Mouse (Mus musculus) MEL (cell line): ENCODE measurements around the gene Thsd4. TPM values are rescaled to one million over a fixed set of nuclear protein-coding genes. Genes with fewer than 3 reads are reported as not detected.

Experiments used
- DNase-seq: peaks from one replicate; pipeline ENCODE4 v3.0.0; 2011; ENCODE audit warnings: low read depth, low spot score
- H3K27ac ChIP-seq: 2 replicates; pipeline ENCODE4 v1.5.1; 2012; ENCODE audit warnings: low read depth, mild to moderate bottlenecking, control low read depth, low read length, moderate library complexity; ENCODE audit not compliant: control insufficient read depth
- H3K27me3 ChIP-seq, 2 experiments: fragments of 150-350 bp in 1 of 2; sonication (generic) in 1 of 2; 2 replicates each; pipeline ENCODE4 v1.6.1; 2012; ENCODE audit warnings: low read length in 2 of 2, mild to moderate bottlenecking in 2 of 2, improper control_type of control experiment in 1 of 2, moderate library complexity in 1 of 2; ENCODE audit not compliant: insufficient read depth in 2 of 2, control insufficient read depth in 1 of 2
- H3K36me3 ChIP-seq, 2 experiments: 2 replicates each; pipeline ENCODE4 v1.6.1; 2012 to 2014; ENCODE audit warnings: low read length in 2 of 2, improper control_type of control experiment in 1 of 2, inconsistent platforms in 1 of 2, mild to moderate bottlenecking in 1 of 2; ENCODE audit not compliant: insufficient read depth in 2 of 2, control insufficient read depth in 1 of 2
- H3K4me1 ChIP-seq, 2 experiments: fragments of 150-350 bp in 1 of 2; sonication (generic) in 1 of 2; 2 replicates each; pipeline ENCODE4 v1.6.1; 2012; ENCODE audit warnings: low read length in 2 of 2, improper control_type of control experiment in 1 of 2, mild to moderate bottlenecking in 1 of 2; ENCODE audit not compliant: insufficient read depth in 2 of 2, control insufficient read depth in 1 of 2
- H3K4me3 ChIP-seq, 2 experiments: fragments of 150-350 bp in 1 of 2; sonication (generic) in 1 of 2; 2 replicates each; pipeline ENCODE4 v1.5.1; 2012; ENCODE audit warnings: low read depth in 2 of 2, low read length in 2 of 2, mild to moderate bottlenecking in 2 of 2, moderate library complexity in 2 of 2, control low read depth in 1 of 2, improper control_type of control experiment in 1 of 2; ENCODE audit not compliant: control insufficient read depth in 1 of 2, insufficient read depth in 1 of 2
- H3K79me2 ChIP-seq: 2 replicates; pipeline ENCODE4 v1.6.1; 2012; ENCODE audit warnings: mild to moderate bottlenecking, low read length, moderate library complexity; ENCODE audit not compliant: control insufficient read depth, poor library complexity, insufficient read depth
- H3K9ac ChIP-seq: 2 replicates; pipeline ENCODE4 v1.6.1; 2012; ENCODE audit warnings: low read depth, mild to moderate bottlenecking, control low read depth, low read length, moderate library complexity; ENCODE audit not compliant: control insufficient read depth, poor library complexity, severe bottlenecking
- H3K9me3 ChIP-seq: fragments of 150-350 bp; sonication (generic); replicated peaks from 2 replicates; pipeline ENCODE4 v1.6.1; 2012; ENCODE audit warnings: mild to moderate bottlenecking, low read length, improper control_type of control experiment, moderate library complexity; ENCODE audit not compliant: insufficient read depth
- BHLHE40 ChIP-seq: IDR thresholded peaks from 2 replicates; pipeline ENCODE4 v1.6.1; 2012; ENCODE audit warnings: low read depth, mild to moderate bottlenecking, inconsistent platforms, low read length, improper control_type of control experiment, borderline replicate concordance
- CHD1 ChIP-seq: IDR thresholded peaks from 2 replicates; pipeline ENCODE4 v1.6.1; 2012; ENCODE audit warnings: low read depth, mild to moderate bottlenecking, inconsistent platforms, low read length, improper control_type of control experiment
- CHD2 ChIP-seq: IDR thresholded peaks from 2 replicates; pipeline ENCODE4 v1.6.1; 2011; ENCODE audit warnings: low read length, improper control_type of control experiment
- CTCF ChIP-seq, 3 experiments: IDR thresholded peaks in 2 of 3; conservative IDR thresholded peaks in 1 of 3; 2 replicates each; pipeline ENCODE4 v1.5.1; 2011 to 2012; ENCODE audit warnings: low read length in 3 of 3, low read depth in 2 of 3, mild to moderate bottlenecking in 2 of 3, improper control_type of control experiment in 1 of 3, inconsistent platforms in 1 of 3, mixed read lengths in 1 of 3, moderate library complexity in 1 of 3; ENCODE audit not compliant: control insufficient read depth in 1 of 3, insufficient read depth in 1 of 3, poor library complexity in 1 of 3, severe bottlenecking in 1 of 3
- ELF1 ChIP-seq: IDR thresholded peaks from 2 replicates; pipeline ENCODE4 v1.6.1; 2014; ENCODE audit warnings: low read depth, mild to moderate bottlenecking, inconsistent platforms, low read length, improper control_type of control experiment, moderate library complexity
- ETS1 ChIP-seq: IDR thresholded peaks from 2 replicates; pipeline ENCODE4 v1.6.1; 2012; ENCODE audit warnings: low read depth, mild to moderate bottlenecking, inconsistent platforms, low read length, improper control_type of control experiment, moderate library complexity
- GATA1 ChIP-seq: IDR thresholded peaks from 2 replicates; pipeline ENCODE4 v1.6.1; 2011; ENCODE audit warnings: low read depth, low read length, improper control_type of control experiment
- MAX ChIP-seq: IDR thresholded peaks from 2 replicates; pipeline ENCODE4 v1.6.1; 2011; ENCODE audit warnings: low read length, improper control_type of control experiment
- MAZ ChIP-seq: IDR thresholded peaks from 2 replicates; pipeline ENCODE4 v1.6.1; 2012; ENCODE audit warnings: low read depth, mild to moderate bottlenecking, inconsistent platforms, low read length, improper control_type of control experiment
- MEF2A ChIP-seq: IDR thresholded peaks from 2 replicates; pipeline ENCODE4 v1.6.1; 2014; ENCODE audit warnings: low read depth, mild to moderate bottlenecking, inconsistent platforms, low read length, improper control_type of control experiment; ENCODE audit not compliant: poor library complexity, insufficient replicate concordance, severe bottlenecking; ENCODE audit errors: extremely low read depth
- MYB ChIP-seq: IDR thresholded peaks from 2 replicates; pipeline ENCODE4 v1.6.1; 2011; ENCODE audit warnings: mild to moderate bottlenecking, low read depth, low read length, improper control_type of control experiment
- MYC ChIP-seq: IDR thresholded peaks from 2 replicates; pipeline ENCODE4 v1.6.1; 2011; ENCODE audit warnings: low read depth, mild to moderate bottlenecking, low read length, improper control_type of control experiment, moderate library complexity
- NELFE ChIP-seq: IDR thresholded peaks from 2 replicates; pipeline ENCODE4 v1.6.1; 2011; ENCODE audit warnings: low read depth, low read length, improper control_type of control experiment
- POLR2A ChIP-seq, 2 experiments: IDR thresholded peaks; 2 replicates each; pipeline ENCODE4 v1.6.1; 2011 to 2012; ENCODE audit warnings: low read length in 2 of 2, mild to moderate bottlenecking in 2 of 2, control low read depth in 1 of 2, improper control_type of control experiment in 1 of 2, low read depth in 1 of 2, moderate library complexity in 1 of 2; ENCODE audit not compliant: control insufficient read depth in 1 of 2, insufficient read depth in 1 of 2, poor library complexity in 1 of 2
- POLR2AphosphoS2 ChIP-seq: IDR thresholded peaks from 2 replicates; pipeline ENCODE4 v1.6.1; 2011; ENCODE audit warnings: low read length, improper control_type of control experiment
- POLR2AphosphoS5 ChIP-seq: IDR thresholded peaks from 2 replicates; pipeline ENCODE4 v1.6.1; 2012; ENCODE audit warnings: low read depth, borderline replicate concordance, mild to moderate bottlenecking, inconsistent platforms, low read length, moderate library complexity, mixed read lengths
- RAD21 ChIP-seq: IDR thresholded peaks from 2 replicates; pipeline ENCODE4 v1.6.1; 2011; ENCODE audit warnings: mild to moderate bottlenecking, low read depth, low read length, improper control_type of control experiment
- SIN3A ChIP-seq: IDR thresholded peaks from 2 replicates; pipeline ENCODE4 v1.6.1; 2012; ENCODE audit warnings: low read length, improper control_type of control experiment, inconsistent platforms
- SMC3 ChIP-seq: IDR thresholded peaks from 2 replicates; pipeline ENCODE4 v1.6.1; 2011; ENCODE audit warnings: low read depth, low read length, improper control_type of control experiment
- TAL1 ChIP-seq: IDR thresholded peaks from 2 replicates; pipeline ENCODE4 v1.6.1; 2012; ENCODE audit warnings: mild to moderate bottlenecking, inconsistent platforms, low read length, moderate library complexity, mixed read lengths
- TBP ChIP-seq: IDR thresholded peaks from 2 replicates; pipeline ENCODE4 v1.8.0; 2011; ENCODE audit warnings: low read depth, low read length, improper control_type of control experiment
- TCF12 ChIP-seq: IDR thresholded peaks from 2 replicates; pipeline ENCODE4 v1.6.1; 2014; ENCODE audit warnings: low read depth, mild to moderate bottlenecking, inconsistent platforms, low read length, improper control_type of control experiment, moderate library complexity
- UBTF ChIP-seq: IDR thresholded peaks from 2 replicates; pipeline ENCODE4 v1.6.1; 2012; ENCODE audit warnings: low read depth, mild to moderate bottlenecking, inconsistent platforms, low read length, improper control_type of control experiment, moderate library complexity, borderline replicate concordance; ENCODE audit not compliant: insufficient read depth
- ZKSCAN1 ChIP-seq: IDR thresholded peaks from 2 replicates; pipeline ENCODE4 v1.6.1; 2012; ENCODE audit warnings: low read depth, mild to moderate bottlenecking, inconsistent platforms, low read length, improper control_type of control experiment, moderate library complexity
- ZNF384 ChIP-seq: IDR thresholded peaks from 2 replicates; pipeline ENCODE4 v1.6.1; 2012; ENCODE audit warnings: low read depth, mild to moderate bottlenecking, inconsistent platforms, low read length, improper control_type of control experiment
- polyA plus RNA-seq, 2 experiments: library from polyadenylated mRNA; stranded (reverse) in 1 of 2; unstranded in 1 of 2; fragments of >175 nt in 1 of 2; fragments of >200 nt in 1 of 2; gene quantifications; 2 replicates each; pipeline versions ENCODE4 v1.2.1 to v1.2.4; 2012; ENCODE audit warnings: low replicate concordance in 2 of 2, low read depth in 1 of 2; ENCODE audit not compliant: insufficient read length in 2 of 2, insufficient read depth in 1 of 2, missing spikeins in 1 of 2
- total RNA-seq: library from RNA; depleted of rRNA; stranded (reverse); fragments of 300-350 nt; gene quantifications from 2 replicates; pipeline ENCODE4 v1.2.3, GENCODE M21; 2012

Thsd4 gene
- total and polyA plus RNA-seq, 3 experiments, result 0.08 TPM; not detected in 1

- no peaks in the 10 kb centered on the region for H3K4me1 ChIP-seq
- TF ChIP-seq TCF12 (no peak), NELFE (no peak), POLR2A (IDR thresholded peaks at IDR 0.05; ENCODE audit: control insufficient read depth in 1 of 2, insufficient read depth in 1 of 2, low read depth in 1 of 2, low read length in 2 of 2, poor library complexity in 1 of 2) (no peak), ZNF384 (no peak), MYC (no peak), SIN3A (no peak), MAZ (no peak), CHD1 (no peak), ZKSCAN1 (no peak), POLR2AphosphoS2 (no peak), BHLHE40 (no peak)
- TF ChIP-seq, all 39 proteins: peak for 0
- no peak for DNase-seq
- no peak overlapping the region for H3K9ac ChIP-seq
- no peaks in the 10 kb centered on the region for H3K27me3 ChIP-seq
- no peak overlapping the region for H3K4me3 ChIP-seq
- no peaks in the 10 kb centered on the region for H3K9me3 ChIP-seq
- H3K27ac ChIP-seq, result no peak overlapping the region
- no peaks in the 10 kb centered on the region for H3K36me3 ChIP-seq
- H3K79me2 ChIP-seq, result no peaks in the 10 kb centered on the region
Observed at GRCm38 (mm10) chr9:60315533-60315932, 206.3 kb downstream of the Thsd4 start.

GRCm38 (mm10) chr9:60313661-60314060 lies 208.2 kb downstream of the Thsd4 start:
- H3K4me1 ChIP-seq, result no peaks in the 10 kb centered on the region
- H3K27ac ChIP-seq, result no peak overlapping the region
- no peak overlapping the region for H3K4me3 ChIP-seq
- H3K9me3 ChIP-seq, result no peaks in the 10 kb centered on the region
- H3K9ac ChIP-seq, result no peak overlapping the region
- DNase-seq, result no peak
- no peaks in the 10 kb centered on the region for H3K36me3 ChIP-seq
- no peaks in the 10 kb centered on the region for H3K79me2 ChIP-seq
- no peak for TF ChIP-seq GATA1
- TF ChIP-seq BHLHE40, result no peak
- no peak for TF ChIP-seq ETS1
- TF ChIP-seq SMC3, result no peak
- no peak for TF ChIP-seq RAD21
- TF ChIP-seq CHD2, result no peak
- TF ChIP-seq TAL1, result no peak
- no peak for TF ChIP-seq MAZ
- TF ChIP-seq TBP, result no peak
- no peak for TF ChIP-seq POLR2AphosphoS5
- no peak for TF ChIP-seq CTCF (IDR thresholded peaks at IDR 0.05 in 2 of 3, conservative IDR thresholded peaks at IDR 0.05 in 1 of 3; ENCODE audit: control insufficient read depth in 1 of 3, insufficient read depth in 1 of 3, low read depth in 2 of 3, low read length in 3 of 3, poor library complexity in 1 of 3, severe bottlenecking in 1 of 3)
- no peak for TF ChIP-seq POLR2AphosphoS2
- no peak for TF ChIP-seq MEF2A
- TF ChIP-seq SIN3A, result no peak
- no peak for TF ChIP-seq ELF1
- TF ChIP-seq MAX, result no peak
- TF ChIP-seq POLR2A (IDR thresholded peaks at IDR 0.05; ENCODE audit: control insufficient read depth in 1 of 2, insufficient read depth in 1 of 2, low read depth in 1 of 2, low read length in 2 of 2, poor library complexity in 1 of 2), result no peak
- TF ChIP-seq MYB, result no peak
- TF ChIP-seq UBTF, result no peak
- no peaks in the 10 kb centered on the region for H3K27me3 ChIP-seq
